Mouse (Mus musculus): ENCODE data around the gene Ip6k2.

GRCm38 (mm10) chr9:108809188-108809587 is 25.6 kb downstream of the Ip6k2 start:
- TF ChIP-seq CTCF (IDR thresholded peaks at IDR 0.05; ENCODE audit: low read depth, low read length) = no peak
- TF ChIP-seq GATA1 (IDR thresholded peaks at IDR 0.05; ENCODE audit: borderline replicate concordance, low read length) = no peak
